Mouse (Mus musculus): Measurements from ENCODE around the gene Olfr96.
"Not testable (repeated sequence)": the region's sequence is repeated elsewhere in the genome, so short reads cannot be mapped to it uniquely, and the experiment has no call there.

Gene Olfr96

GRCm38 (mm10) chr17:37219846-37220245 is at the start of gene Olfr96:
TSS of gene Olfr96 (plus strand) at chr17:37220146.
- no peak for DNase-seq

- no peak for DNase-seq
Measured at GRCm38 (mm10) chr17:37185474-37185873, 34.5 kb upstream of the Olfr96 start.

GRCm38 (mm10) chr17:37190711-37191110 is 29.2 kb upstream of the Olfr96 start:
- DNase-seq = no peak

- no peak for DNase-seq
Measured at GRCm38 (mm10) chr17:37193032-37193431, 26.9 kb upstream of the Olfr96 start.

GRCm38 (mm10) chr17:37193656-37194055 is 26.3 kb upstream of the Olfr96 start, which contains the start of gene Ubd:
TSS of gene Ubd (plus strand) at chr17:37193892.
- no peak for DNase-seq

GRCm38 (mm10) chr17:37194782-37195181 is 25.2 kb upstream of the Olfr96 start:
- no peak for DNase-seq

- peak; percentile 50 for DNase-seq
Measured at GRCm38 (mm10) chr17:37196845-37197724, 22.9 kb upstream of the Olfr96 start.

GRCm38 (mm10) chr17:37200894-37201293 is 19.1 kb upstream of the Olfr96 start, which contains the start of gene Olfr94:
TSS of gene Olfr94 (minus strand) at chr17:37200994.
- DNase-seq = no peak

- DNase-seq = peak; percentile 83
Measured at GRCm38 (mm10) chr17:37203206-37203916, 16.6 kb upstream of the Olfr96 start.

- no peak for DNase-seq
Measured at GRCm38 (mm10) chr17:37203917-37204236, 16.1 kb upstream of the Olfr96 start.

GRCm38 (mm10) chr17:37210884-37211768 is 8.8 kb upstream of the Olfr96 start:
- DNase-seq = peak; percentile 11

GRCm38 (mm10) chr17:37213018-37213417 is 6.9 kb upstream of the Olfr96 start, which contains the start of gene Olfr95:
TSS of gene Olfr95 (minus strand) at chr17:37213118.
- DNase-seq = no peak

GRCm38 (mm10) chr17:37218486-37218885 is 1.5 kb upstream of the Olfr96 start:
- DNase-seq = no peak

GRCm38 (mm10) chr17:37221879-37222278 is 1.9 kb downstream of the Olfr96 start:
- DNase-seq = no peak

GRCm38 (mm10) chr17:37237230-37237629 is 17.3 kb downstream of the Olfr96 start, which contains the start of gene Olfr97:
TSS of gene Olfr97 (minus strand) at chr17:37237330.
- not testable (repeated sequence) for DNase-seq

GRCm38 (mm10) chr17:37242198-37242597 is 22.3 kb downstream of the Olfr96 start:
- no peak for DNase-seq

- DNase-seq = peak; percentile 7
Measured at GRCm38 (mm10) chr17:37246715-37247114, 26.8 kb downstream of the Olfr96 start.

GRCm38 (mm10) chr17:37249460-37249859 is 29.5 kb downstream of the Olfr96 start:
- DNase-seq = no peak

GRCm38 (mm10) chr17:37250544-37250943 is 30.6 kb downstream of the Olfr96 start:
- no peak for DNase-seq

GRCm38 (mm10) chr17:37263626-37264025 is 43.7 kb downstream of the Olfr96 start, which contains the start of gene Olfr98:
TSS of gene Olfr98 (minus strand) at chr17:37263749.
- no peak for DNase-seq

GRCm38 (mm10) chr17:37270058-37270701 is 50.2 kb downstream of the Olfr96 start, which contains the start of gene H2-M3:
TSS of gene H2-M3 (plus strand) at chr17:37270220.
- DNase-seq = peak; percentile 89

GRCm38 (mm10) chr17:37270702-37271092 is 50.8 kb downstream of the Olfr96 start:
- no peak for DNase-seq
